Mouse (Mus musculus): ENCODE results near the gene Tubgcp5.

DNA sequence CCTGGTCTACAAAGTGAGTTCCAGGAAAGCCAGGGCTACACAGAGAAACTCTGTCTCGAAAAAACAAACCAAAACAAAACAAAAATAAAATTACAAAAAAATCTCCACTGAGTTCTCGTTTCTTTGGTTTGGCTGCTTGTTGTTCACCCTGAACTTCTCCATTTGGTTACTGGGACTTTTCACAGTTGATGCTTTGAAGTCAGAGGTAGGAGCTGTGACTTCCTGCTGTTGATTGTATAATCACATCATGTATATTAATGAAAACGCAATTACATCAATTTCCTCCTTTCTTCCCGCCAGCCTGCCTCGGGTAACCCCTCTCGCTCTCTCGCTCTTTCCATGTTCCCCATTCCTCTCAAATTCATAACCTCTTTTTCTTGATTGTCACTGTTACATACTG, 74.3 kb downstream of the Tubgcp5 start:
- TF ChIP-seq POLR2A (IDR thresholded peaks at IDR 0.05; ENCODE audit: low read depth, low read length) (no peak), CTCF (IDR thresholded peaks at IDR 0.05; ENCODE audit: borderline replicate concordance, insufficient read depth, low read length) (no peak)
